Mouse (Mus musculus): ENCODE measurements around the gene Tnks1bp1.

GRCm38 (mm10) chr2:85073751-85074150 lies 25.9 kb downstream of the Tnks1bp1 start:
- TF ChIP-seq CTCF (IDR thresholded peaks at IDR 0.05; ENCODE audit: low read depth) (no peak), EP300 (IDR thresholded peaks at IDR 0.05; ENCODE audit: low read depth) (no peak)
